Mouse (Mus musculus): ENCODE measurements around the gene Nlrp3. TPM values are rescaled to one million over a fixed set of nuclear protein-coding genes. Genes with fewer than 3 reads are reported as not detected.
A peak's percentile ranks its signal among the peaks of the same experiment; 100 is the strongest.

Gene Nlrp3
- polyA plus RNA-seq, 1 experiment from 2014 or later: not detected

- no peaks in the 10 kb centered on the region for H3K9me3 ChIP-seq (ENCODE audit: control insufficient read depth, low read length)
- DNase-seq: no peak
- H3K36me3 ChIP-seq (ENCODE audit: control insufficient read depth, insufficient read depth, low read length): no peaks in the 10 kb centered on the region
- 90% methylated on average over 3 of the region's 3 CpGs for WGBS
- ATAC-seq (ENCODE audit: low FRiP score, low TSS enrichment): no peak
- no peak overlapping the region for H3K9ac ChIP-seq (replicated peaks; ENCODE audit: low read length)
- H3K4me1 ChIP-seq (ENCODE audit: control insufficient read depth, insufficient read depth, low read length): 0 out of 2 replicates have a peak, but pooled peaks cover 2% of the 10 kb centered on the region
- H3K4me3 ChIP-seq (replicated peaks; ENCODE audit: low read depth, low read length): no peak overlapping the region
- no peak overlapping the region for H3K4me2 ChIP-seq (ENCODE audit: low read length)
- H3K27ac ChIP-seq (replicated peaks; ENCODE audit: low read depth, low read length): no peak overlapping the region
- no peaks in the 10 kb centered on the region for H3K27me3 ChIP-seq (ENCODE audit: control insufficient read depth, insufficient read depth, low read length)
Measured at GRCm38 (mm10) chr11:59543376-59543775, 2.0 kb downstream of the Nlrp3 start.

- 90% methylated on average over 9 of the region's 9 CpGs for WGBS
- Histone ChIP-seq H3K4me3 (replicated peaks; ENCODE audit: low read depth, low read length) (no peak overlapping the region), H3K9me3 (ENCODE audit: control insufficient read depth, low read length) (no peaks in the 10 kb centered on the region), H3K27ac (replicated peaks; ENCODE audit: low read depth, low read length) (no peak overlapping the region), H3K9ac (replicated peaks; ENCODE audit: low read length) (no peak overlapping the region), H3K36me3 (ENCODE audit: control insufficient read depth, insufficient read depth, low read length) (no peaks in the 10 kb centered on the region), H3K27me3 (ENCODE audit: control insufficient read depth, insufficient read depth, low read length) (no peaks in the 10 kb centered on the region), H3K4me1 (ENCODE audit: control insufficient read depth, insufficient read depth, low read length) (no peaks in the 10 kb centered on the region), H3K4me2 (ENCODE audit: low read length) (no peak overlapping the region)
- DNase-seq: no peak
- no peak for ATAC-seq (ENCODE audit: low FRiP score, low TSS enrichment)
Measured at GRCm38 (mm10) chr11:59544005-59544404, 2.6 kb downstream of the Nlrp3 start.

GRCm38 (mm10) chr11:59554127-59554526 is 12.8 kb downstream of the Nlrp3 start:
- no peaks in the 10 kb centered on the region for H3K27me3 ChIP-seq (ENCODE audit: control insufficient read depth, insufficient read depth, low read length)
- 93% methylated on average over 11 of the region's 11 CpGs for WGBS

GRCm38 (mm10) chr11:59554535-59554934 is 13.2 kb downstream of the Nlrp3 start:
- ATAC-seq (ENCODE audit: low FRiP score, low TSS enrichment) (no peak), DNase-seq (no peak)
- H3K27ac ChIP-seq (replicated peaks; ENCODE audit: low read depth, low read length): no peak overlapping the region
- no peak overlapping the region for H3K9ac ChIP-seq (replicated peaks; ENCODE audit: low read length)
- H3K4me2 ChIP-seq (ENCODE audit: low read length): no peak overlapping the region
- no peaks in the 10 kb centered on the region for H3K36me3 ChIP-seq (ENCODE audit: control insufficient read depth, insufficient read depth, low read length)
- no peaks in the 10 kb centered on the region for H3K27me3 ChIP-seq (ENCODE audit: control insufficient read depth, insufficient read depth, low read length)
- no peak overlapping the region for H3K4me3 ChIP-seq (replicated peaks; ENCODE audit: low read depth, low read length)
- H3K4me1 ChIP-seq (ENCODE audit: control insufficient read depth, insufficient read depth, low read length): no peaks in the 10 kb centered on the region
- 81% methylated on average over 8 of the region's 8 CpGs for WGBS
- H3K9me3 ChIP-seq (ENCODE audit: control insufficient read depth, low read length): no peaks in the 10 kb centered on the region

More at GRCm38 (mm10) chr11:59554127-59554526, 12.8 kb downstream of the Nlrp3 start:
- Histone ChIP-seq H3K4me1 (ENCODE audit: control insufficient read depth, insufficient read depth, low read length) (no peaks in the 10 kb centered on the region), H3K9ac (replicated peaks; ENCODE audit: low read length) (no peak overlapping the region), H3K4me3 (replicated peaks; ENCODE audit: low read depth, low read length) (no peak overlapping the region), H3K27ac (replicated peaks; ENCODE audit: low read depth, low read length) (no peak overlapping the region), H3K36me3 (ENCODE audit: control insufficient read depth, insufficient read depth, low read length) (no peaks in the 10 kb centered on the region), H3K4me2 (ENCODE audit: low read length) (no peak overlapping the region), H3K9me3 (ENCODE audit: control insufficient read depth, low read length) (no peaks in the 10 kb centered on the region)
- no peak for DNase-seq
- ATAC-seq (ENCODE audit: low FRiP score, low TSS enrichment): no peak

GRCm38 (mm10) chr11:59560906-59561305 is 19.5 kb downstream of the Nlrp3 start:
- no peak for DNase-seq
- no peak for ATAC-seq (ENCODE audit: low FRiP score, low TSS enrichment)
- no peaks in the 10 kb centered on the region for H3K9me3 ChIP-seq (ENCODE audit: control insufficient read depth, low read length)
- no peak overlapping the region for H3K4me2 ChIP-seq (ENCODE audit: low read length)
- no peak overlapping the region for H3K4me3 ChIP-seq (replicated peaks; ENCODE audit: low read depth, low read length)
- no peaks in the 10 kb centered on the region for H3K4me1 ChIP-seq (ENCODE audit: control insufficient read depth, insufficient read depth, low read length)
- H3K9ac ChIP-seq (replicated peaks; ENCODE audit: low read length): no peak overlapping the region
- H3K27ac ChIP-seq (replicated peaks; ENCODE audit: low read depth, low read length): no peak overlapping the region
- WGBS: 75% methylated on average over 3 of the region's 3 CpGs
- no peaks in the 10 kb centered on the region for H3K36me3 ChIP-seq (ENCODE audit: control insufficient read depth, insufficient read depth, low read length)
- no peaks in the 10 kb centered on the region for H3K27me3 ChIP-seq (ENCODE audit: control insufficient read depth, insufficient read depth, low read length)

GRCm38 (mm10) chr11:59562336-59562735 is 21.0 kb downstream of the Nlrp3 start:
- H3K27ac ChIP-seq (replicated peaks; ENCODE audit: low read depth, low read length): no peak overlapping the region
- DNase-seq (no peak), ATAC-seq (ENCODE audit: low FRiP score, low TSS enrichment) (no peak)
- no peak overlapping the region for H3K4me2 ChIP-seq (ENCODE audit: low read length)
- no peaks in the 10 kb centered on the region for H3K27me3 ChIP-seq (ENCODE audit: control insufficient read depth, insufficient read depth, low read length)
- no peak overlapping the region for H3K4me3 ChIP-seq (replicated peaks; ENCODE audit: low read depth, low read length)
- no peak overlapping the region for H3K9ac ChIP-seq (replicated peaks; ENCODE audit: low read length)
- 95% methylated on average over 4 of the region's 4 CpGs for WGBS
- H3K9me3 ChIP-seq (ENCODE audit: control insufficient read depth, low read length): no peaks in the 10 kb centered on the region
- no peaks in the 10 kb centered on the region for H3K4me1 ChIP-seq (ENCODE audit: control insufficient read depth, insufficient read depth, low read length)
- no peaks in the 10 kb centered on the region for H3K36me3 ChIP-seq (ENCODE audit: control insufficient read depth, insufficient read depth, low read length)

- 70% methylated on average over 9 of the region's 9 CpGs for WGBS
Measured at GRCm38 (mm10) chr11:59562837-59563236, 21.5 kb downstream of the Nlrp3 start.

GRCm38 (mm10) chr11:59569306-59569705 is 27.9 kb downstream of the Nlrp3 start:
- H3K4me2 ChIP-seq (ENCODE audit: low read length): no peak overlapping the region
- H3K27ac ChIP-seq (replicated peaks; ENCODE audit: low read depth, low read length): no peak overlapping the region
- no peaks in the 10 kb centered on the region for H3K36me3 ChIP-seq (ENCODE audit: control insufficient read depth, insufficient read depth, low read length)
- ATAC-seq (ENCODE audit: low FRiP score, low TSS enrichment) (no peak), DNase-seq (peak; percentile 30)
- H3K9me3 ChIP-seq (ENCODE audit: control insufficient read depth, low read length): no peaks in the 10 kb centered on the region
- no peak overlapping the region for H3K9ac ChIP-seq (replicated peaks; ENCODE audit: low read length)
- WGBS: 69% methylated on average over 3 of the region's 3 CpGs
- H3K4me3 ChIP-seq (replicated peaks; ENCODE audit: low read depth, low read length): no peak overlapping the region
- H3K27me3 ChIP-seq (ENCODE audit: control insufficient read depth, insufficient read depth, low read length): no peaks in the 10 kb centered on the region
- H3K4me1 ChIP-seq (ENCODE audit: control insufficient read depth, insufficient read depth, low read length): no peaks in the 10 kb centered on the region

More at GRCm38 (mm10) chr11:59562837-59563236, 21.5 kb downstream of the Nlrp3 start:
- no peak overlapping the region for H3K4me3 ChIP-seq (replicated peaks; ENCODE audit: low read depth, low read length)
- no peak for DNase-seq
- ATAC-seq (ENCODE audit: low FRiP score, low TSS enrichment): no peak
- no peaks in the 10 kb centered on the region for H3K4me1 ChIP-seq (ENCODE audit: control insufficient read depth, insufficient read depth, low read length)
- H3K27ac ChIP-seq (replicated peaks; ENCODE audit: low read depth, low read length): no peak overlapping the region
- no peaks in the 10 kb centered on the region for H3K27me3 ChIP-seq (ENCODE audit: control insufficient read depth, insufficient read depth, low read length)
- H3K9me3 ChIP-seq (ENCODE audit: control insufficient read depth, low read length): no peaks in the 10 kb centered on the region
- H3K36me3 ChIP-seq (ENCODE audit: control insufficient read depth, insufficient read depth, low read length): no peaks in the 10 kb centered on the region
- H3K4me2 ChIP-seq (ENCODE audit: low read length): no peak overlapping the region
- H3K9ac ChIP-seq (replicated peaks; ENCODE audit: low read length): no peak overlapping the region

- no peak overlapping the region for H3K4me3 ChIP-seq (replicated peaks; ENCODE audit: low read depth, low read length)
- no peak overlapping the region for H3K4me2 ChIP-seq (ENCODE audit: low read length)
- no peak overlapping the region for H3K9ac ChIP-seq (replicated peaks; ENCODE audit: low read length)
- H3K9me3 ChIP-seq (ENCODE audit: control insufficient read depth, low read length): no peaks in the 10 kb centered on the region
- no peak for ATAC-seq (ENCODE audit: low FRiP score, low TSS enrichment)
- H3K36me3 ChIP-seq (ENCODE audit: control insufficient read depth, insufficient read depth, low read length): no peaks in the 10 kb centered on the region
- H3K27ac ChIP-seq (replicated peaks; ENCODE audit: low read depth, low read length): no peak overlapping the region
- no peaks in the 10 kb centered on the region for H3K27me3 ChIP-seq (ENCODE audit: control insufficient read depth, insufficient read depth, low read length)
- H3K4me1 ChIP-seq (ENCODE audit: control insufficient read depth, insufficient read depth, low read length): no peaks in the 10 kb centered on the region
- WGBS: 72% methylated on average over 9 of the region's 9 CpGs
- DNase-seq: no peak
Measured at GRCm38 (mm10) chr11:59575726-59576125, 34.4 kb downstream of the Nlrp3 start.

All from midbrain, embryonic 14.5 days (tissue).